Mouse (Mus musculus) hindbrain, embryonic 10.5 days (tissue): ENCODE measurements at regions not wholly inside any gene's neighbourhood (a gene's known extent, or its start where the extent isn't known, plus 50 kb on each side); places are given as distances from the start of the nearest gene placed in this dataset.

Source experiments
- DNase-seq: peaks from one replicate; pipeline ENCODE4 v3.0.0-alpha.2; 2017; ENCODE audit warnings: low spot score
- H3K27ac ChIP-seq: fragments of 300-500 bp; sonication (generic); 2 replicates; pipeline ENCODE4 v1.5.1; 2016; ENCODE audit warnings: mild to moderate bottlenecking, moderate library complexity
- H3K27me3 ChIP-seq: fragments of 300-500 bp; sonication (generic); 2 replicates; pipeline ENCODE4 v1.6.1; 2016; ENCODE audit warnings: mild to moderate bottlenecking; ENCODE audit not compliant: poor library complexity, insufficient read depth, severe bottlenecking
- H3K36me3 ChIP-seq: fragments of 300-500 bp; sonication (generic); 2 replicates; pipeline ENCODE4 v1.6.1; 2016; ENCODE audit warnings: mild to moderate bottlenecking, moderate library complexity
- H3K4me1 ChIP-seq: fragments of 300-500 bp; sonication (generic); replicated peaks from 2 replicates; pipeline ENCODE4 v1.6.1; 2016; ENCODE audit warnings: mild to moderate bottlenecking
- H3K4me3 ChIP-seq: fragments of 300-500 bp; sonication (generic); 2 replicates; pipeline ENCODE4 v1.5.1; 2016; ENCODE audit warnings: mild to moderate bottlenecking, moderate library complexity
- H3K9me3 ChIP-seq: fragments of 300-500 bp; sonication (generic); 2 replicates; pipeline ENCODE4 v1.6.1; 2016; ENCODE audit warnings: mild to moderate bottlenecking, moderate library complexity
- WGBS: fragments of 180-500 bp; shearing (Covaris S2); methylation state at CpG from one replicate; pipeline ENCODE4 v1.1.7; 2016; 5-methylcytosine and 5-hydroxymethylcytosine counted together

DNA sequence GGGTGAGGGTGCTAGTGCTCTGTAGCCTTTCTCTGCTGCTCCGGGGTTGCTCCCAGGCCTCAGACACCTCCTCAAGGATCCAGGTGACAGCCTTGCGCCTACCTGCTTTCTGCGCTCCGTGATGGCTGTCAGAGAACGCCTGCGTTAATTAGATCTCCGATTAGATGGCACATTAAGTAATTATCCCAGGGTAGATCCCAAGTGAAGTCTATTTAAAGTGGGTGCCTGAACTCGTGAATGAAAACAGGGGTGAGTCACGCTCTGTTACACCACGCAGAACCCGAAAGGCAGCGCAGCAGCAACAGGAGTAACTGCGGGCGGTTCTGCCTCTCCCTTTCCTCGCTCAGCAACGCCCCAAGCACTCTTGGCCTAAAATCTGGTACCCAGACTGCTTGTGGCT, 108.2 kb upstream of the Gm14444 start:
- no peaks in the 10 kb centered on the region for H3K27me3 ChIP-seq
- 87% methylated on average over 16 of the region's 16 CpGs for WGBS
- H3K36me3 ChIP-seq = no peaks in the 10 kb centered on the region
- peaks cover 12% of the 10 kb centered on the region; the same call in 1 of the 2 replicates for H3K4me1 ChIP-seq
- no peak for DNase-seq
- H3K4me3 ChIP-seq = no peak overlapping the region
- H3K9me3 ChIP-seq = no peaks in the 10 kb centered on the region
- 0 out of 2 replicates have a peak overlapping the region, but pooled peaks have one; percentile 29 for H3K27ac ChIP-seq

DNA sequence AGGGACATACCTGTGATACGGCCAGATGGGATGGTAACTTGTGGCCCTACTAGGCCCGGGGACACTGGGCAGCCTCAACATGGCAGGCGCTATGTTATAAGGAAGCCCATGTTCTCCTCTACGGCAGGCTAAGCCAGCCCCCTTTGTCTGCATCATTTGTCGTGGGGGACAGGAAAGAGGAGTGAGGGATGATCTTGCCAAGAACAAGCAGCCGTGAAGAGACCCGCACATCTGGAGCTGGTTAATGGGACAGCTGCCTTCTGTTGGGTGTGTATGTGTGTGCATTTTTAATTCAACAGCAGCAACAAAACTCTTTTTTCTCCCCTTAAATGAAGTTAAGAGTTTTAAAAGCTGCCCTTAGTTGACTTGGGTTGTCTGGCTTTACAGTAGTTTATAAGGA, 106.4 kb upstream of the Gm14444 start:
- H3K36me3 ChIP-seq = no peaks in the 10 kb centered on the region
- H3K4me1 ChIP-seq = peaks cover 12% of the 10 kb centered on the region; the same call in 1 of the 2 replicates
- H3K27ac ChIP-seq = peak overlapping the region; percentile 31
- 78% methylated on average over 7 of the region's 7 CpGs for WGBS
- no peaks in the 10 kb centered on the region for H3K27me3 ChIP-seq
- DNase-seq = no peak
- no peak overlapping the region for H3K4me3 ChIP-seq
- H3K9me3 ChIP-seq = no peaks in the 10 kb centered on the region

DNA sequence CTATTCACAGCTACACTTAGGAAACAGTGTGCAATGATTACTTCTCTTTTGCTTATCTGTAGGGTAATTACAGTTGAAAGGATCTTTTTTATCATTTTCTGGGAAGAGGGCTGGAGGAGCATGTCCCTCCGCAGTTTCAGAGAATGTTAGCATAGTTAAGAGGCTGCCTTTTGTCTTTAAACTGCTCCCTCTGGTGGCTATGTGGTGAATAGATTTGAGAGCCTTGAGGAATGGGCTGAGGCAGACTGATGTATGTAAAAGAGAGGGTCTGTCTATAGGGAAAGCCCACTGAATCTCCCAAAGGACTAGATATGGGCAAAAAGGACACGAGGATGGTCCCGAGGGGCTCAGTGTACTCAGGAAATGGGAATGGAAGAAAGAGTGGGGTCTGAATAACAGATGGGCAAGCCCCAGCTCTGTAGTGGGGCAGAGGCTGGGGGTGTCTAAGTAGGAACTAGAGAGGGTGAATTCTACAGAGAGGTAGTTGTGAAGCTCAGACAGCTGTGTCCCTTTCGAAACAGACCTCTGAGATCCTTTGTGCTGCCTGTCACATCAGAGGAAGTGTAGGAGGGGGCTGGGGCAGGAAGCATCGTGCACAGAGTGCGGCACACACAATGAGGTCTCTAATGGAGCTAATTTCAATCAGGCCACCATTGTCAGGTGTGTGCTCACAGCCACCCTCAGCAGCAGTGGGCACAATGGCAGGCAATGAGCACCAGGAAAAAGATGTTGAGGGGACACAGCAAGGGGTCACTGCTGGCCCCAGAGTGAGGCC, 104.0 kb upstream of the Gm14444 start:
- Histone ChIP-seq H3K9me3 (no peaks in the 10 kb centered on the region), H3K36me3 (no peaks in the 10 kb centered on the region), H3K4me1 (peaks cover 12% of the 10 kb centered on the region; the same call in 1 of the 2 replicates), H3K27me3 (no peaks in the 10 kb centered on the region), H3K27ac (no peak overlapping the region), H3K4me3 (no peak overlapping the region)
- peak; percentile 57 for DNase-seq
- whole genome bisulfite sequencing = 38% methylated on average over 6 of the region's 6 CpGs

DNA sequence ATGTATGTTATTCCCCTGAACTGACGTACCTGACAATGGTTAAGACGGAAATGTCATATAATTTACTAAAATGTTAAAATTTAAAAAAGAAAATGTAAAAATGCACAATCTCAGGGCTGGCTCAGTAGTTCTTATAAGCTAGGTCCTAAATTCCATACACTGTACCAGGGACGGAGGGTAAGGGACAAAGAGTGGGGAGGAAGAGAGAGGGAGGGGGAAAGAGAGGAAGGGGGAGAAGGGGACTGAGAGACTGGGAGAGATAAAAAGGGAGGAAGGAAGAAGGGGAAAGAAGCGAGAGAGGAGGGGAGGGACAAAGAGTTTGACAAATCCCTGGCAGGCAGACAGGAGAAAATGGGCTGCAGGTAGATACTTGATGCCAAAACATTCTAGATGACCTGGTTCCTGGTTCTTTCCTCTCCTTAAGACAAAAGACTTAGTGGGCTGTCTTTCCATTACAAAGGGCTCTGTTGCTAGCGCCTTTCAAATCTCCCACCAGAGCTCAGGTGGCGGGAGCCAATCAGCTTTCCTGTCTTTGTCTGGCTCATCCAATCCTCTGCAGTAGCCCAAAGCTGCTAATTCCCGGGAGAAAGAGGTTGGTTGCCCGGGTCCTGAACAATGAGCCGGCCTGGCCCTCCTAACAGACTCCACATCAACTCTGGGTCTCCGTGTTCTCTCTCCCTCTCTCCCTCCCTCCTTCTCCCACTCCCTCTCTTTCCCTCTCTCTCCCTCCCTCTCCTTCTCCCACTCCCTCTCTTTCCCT, 92.7 kb upstream of the Gm14444 start:
- Histone ChIP-seq H3K4me3 (peak overlapping the region; percentile 38), H3K27me3 (no peaks in the 10 kb centered on the region), H3K4me1 (peaks cover 50% of the 10 kb centered on the region), H3K27ac (peak overlapping the region; percentile 97), H3K36me3 (no peaks in the 10 kb centered on the region), H3K9me3 (no peaks in the 10 kb centered on the region)
- peak; percentile 90 for DNase-seq
- 13% methylated on average over 10 of the region's 10 CpGs for WGBS

DNA sequence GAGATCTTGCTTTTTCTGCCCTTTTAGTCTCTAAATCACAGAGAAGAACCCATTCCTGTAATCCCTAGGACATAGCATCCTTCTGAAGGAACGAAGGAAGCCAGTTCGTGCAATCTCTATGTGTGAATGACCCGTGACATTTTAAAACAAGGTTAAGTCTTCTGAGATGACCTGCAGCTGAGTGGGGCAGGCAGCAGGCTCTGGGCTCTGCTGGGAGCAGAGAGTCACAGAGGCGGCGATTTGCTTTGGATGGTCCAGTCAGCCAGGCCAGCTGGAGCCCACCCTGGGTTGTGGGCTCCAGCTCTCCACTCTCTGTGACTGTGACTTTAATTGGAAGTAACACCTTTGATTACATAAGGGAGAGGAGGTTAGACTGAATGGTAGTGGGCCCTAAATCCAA, 92.1 kb upstream of the Gm14444 start:
- no peaks in the 10 kb centered on the region for H3K36me3 ChIP-seq
- H3K4me1 ChIP-seq = peaks cover 50% of the 10 kb centered on the region
- no peaks in the 10 kb centered on the region for H3K9me3 ChIP-seq
- 2% methylated on average over 5 of the region's 5 CpGs for WGBS
- peak overlapping the region; percentile 38 for H3K4me3 ChIP-seq
- H3K27ac ChIP-seq = peak overlapping the region; percentile 97
- no peaks in the 10 kb centered on the region for H3K27me3 ChIP-seq
- DNase-seq = peak; percentile 64

DNA sequence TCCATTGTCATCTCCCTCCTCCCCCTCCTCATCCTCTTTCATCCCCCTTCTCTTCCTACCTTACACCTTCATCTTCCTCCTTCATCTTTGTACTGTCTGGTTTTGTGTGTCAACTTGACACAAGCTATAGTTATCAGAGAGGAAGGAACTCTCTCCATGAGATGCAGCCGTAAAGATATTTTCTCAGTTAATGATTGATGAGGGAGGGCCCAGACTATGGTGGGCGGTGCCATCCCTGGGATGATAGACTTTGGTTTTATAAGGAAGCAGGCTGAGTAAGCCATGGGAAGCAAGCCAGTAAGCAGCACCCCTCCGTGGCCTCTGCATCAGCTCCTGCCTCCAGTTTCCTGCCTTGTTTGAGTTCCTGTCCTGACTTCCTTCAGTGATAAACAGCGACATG, 87.8 kb upstream of the Gm14444 start:
- Histone ChIP-seq H3K4me3 (no peak overlapping the region), H3K27ac (no peak overlapping the region), H3K4me1 (peaks cover 27% of the 10 kb centered on the region), H3K9me3 (no peaks in the 10 kb centered on the region), H3K27me3 (no peaks in the 10 kb centered on the region), H3K36me3 (no peaks in the 10 kb centered on the region)
- WGBS = 79% methylated on average over 4 of the region's 4 CpGs
- no peak for DNase-seq

DNA sequence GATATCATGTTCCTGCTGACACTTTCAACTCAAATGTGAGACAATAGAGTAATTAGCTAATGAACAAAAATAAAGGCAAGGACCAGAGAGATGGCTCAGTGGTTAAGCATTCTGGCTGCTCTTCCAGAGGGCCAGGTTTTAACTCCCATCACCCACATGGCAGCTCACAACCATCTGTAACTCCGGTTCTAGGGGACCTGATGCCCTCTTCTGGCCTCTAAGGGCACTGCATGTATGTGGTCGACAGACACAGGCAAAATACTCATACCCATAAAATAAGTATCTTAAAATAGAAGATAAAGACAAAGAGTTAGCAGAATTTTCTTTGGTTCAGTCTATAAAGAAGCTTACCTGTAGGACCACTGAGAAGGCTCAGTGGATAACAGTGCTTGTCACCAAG, 80.3 kb upstream of the Gm14444 start:
- no peak overlapping the region for H3K27ac ChIP-seq
- no peaks in the 10 kb centered on the region for H3K36me3 ChIP-seq
- 72% methylated on average over 2 of the region's 2 CpGs for WGBS
- peaks cover 6% of the 10 kb centered on the region for H3K4me1 ChIP-seq
- no peaks in the 10 kb centered on the region for H3K9me3 ChIP-seq
- H3K4me3 ChIP-seq = no peak overlapping the region
- no peak for DNase-seq
- H3K27me3 ChIP-seq = no peaks in the 10 kb centered on the region

DNA sequence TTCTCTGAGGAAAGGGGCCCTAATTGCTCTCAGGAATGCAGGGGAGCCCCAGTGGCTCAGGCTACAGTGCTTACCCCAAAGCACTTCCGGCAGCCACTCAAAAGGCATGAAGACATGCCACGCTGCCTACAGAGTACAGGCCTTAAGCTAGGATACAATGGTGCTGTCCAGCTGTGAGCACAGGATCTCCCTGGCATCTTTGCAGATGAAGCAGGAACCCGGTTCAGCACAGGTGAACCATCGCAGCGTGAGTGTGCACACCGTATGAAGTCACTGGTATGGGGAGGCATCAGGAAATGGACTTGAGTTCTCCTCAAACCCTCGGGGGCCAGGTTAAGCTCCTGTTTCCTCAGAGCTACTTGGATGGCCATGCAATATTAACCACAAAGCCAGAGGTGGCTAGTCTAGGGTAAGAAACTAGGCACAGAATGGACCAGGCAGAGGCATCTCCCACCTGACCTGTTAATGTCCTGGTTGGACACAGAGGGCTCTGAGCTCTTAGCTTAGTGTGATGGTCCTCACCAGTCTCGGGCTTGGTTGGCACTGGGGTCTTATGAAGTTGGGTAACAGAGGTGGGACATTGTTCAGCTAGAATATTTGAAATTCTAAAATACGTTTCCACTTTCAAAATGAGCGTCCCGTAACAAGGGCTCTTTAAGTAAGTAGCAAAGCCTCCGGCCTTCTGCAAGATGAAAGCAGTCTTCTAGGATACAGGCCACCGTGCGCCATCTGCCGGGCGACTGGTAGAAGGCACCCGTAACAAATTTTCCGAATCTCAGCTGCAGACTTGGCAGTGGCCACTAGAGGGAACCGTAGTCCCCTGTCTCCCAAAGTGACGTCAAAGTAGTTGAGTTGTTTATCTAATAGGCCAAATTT, 77.7 kb upstream of the Gm14444 start:
- Histone ChIP-seq H3K4me3 (no peak overlapping the region), H3K4me1 (peaks cover 6% of the 10 kb centered on the region), H3K27me3 (no peaks in the 10 kb centered on the region), H3K36me3 (no peaks in the 10 kb centered on the region), H3K9me3 (no peaks in the 10 kb centered on the region), H3K27ac (0 out of 2 replicates have a peak overlapping the region, but pooled peaks have one; percentile 3)
- peak; percentile 89 for DNase-seq
- WGBS = 39% methylated on average over 20 of the region's 20 CpGs

DNA sequence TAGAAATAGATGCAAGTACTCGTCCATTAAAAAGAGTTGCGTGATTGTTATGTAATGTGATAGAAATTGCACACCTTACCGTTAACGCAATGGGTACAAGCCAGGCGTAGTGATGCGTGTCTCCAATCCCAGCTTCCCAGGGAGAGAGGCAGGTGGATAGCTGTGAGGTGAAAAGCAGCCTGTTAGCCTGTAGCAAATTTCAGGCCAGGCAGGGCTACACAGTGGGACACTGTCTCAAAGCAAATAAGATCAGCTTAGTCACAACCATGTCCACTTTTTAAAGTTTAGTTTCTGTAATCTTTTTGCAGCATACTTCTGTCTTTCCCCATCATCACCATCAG, 77.1 kb upstream of the Gm14444 start:
- DNase-seq = no peak
- H3K9me3 ChIP-seq = no peaks in the 10 kb centered on the region
- no peak overlapping the region for H3K4me3 ChIP-seq
- H3K27me3 ChIP-seq = no peaks in the 10 kb centered on the region
- no peaks in the 10 kb centered on the region for H3K36me3 ChIP-seq
- H3K27ac ChIP-seq = no peak overlapping the region
- 16% methylated on average over 6 of the region's 6 CpGs for WGBS
- peaks cover 6% of the 10 kb centered on the region for H3K4me1 ChIP-seq

DNA sequence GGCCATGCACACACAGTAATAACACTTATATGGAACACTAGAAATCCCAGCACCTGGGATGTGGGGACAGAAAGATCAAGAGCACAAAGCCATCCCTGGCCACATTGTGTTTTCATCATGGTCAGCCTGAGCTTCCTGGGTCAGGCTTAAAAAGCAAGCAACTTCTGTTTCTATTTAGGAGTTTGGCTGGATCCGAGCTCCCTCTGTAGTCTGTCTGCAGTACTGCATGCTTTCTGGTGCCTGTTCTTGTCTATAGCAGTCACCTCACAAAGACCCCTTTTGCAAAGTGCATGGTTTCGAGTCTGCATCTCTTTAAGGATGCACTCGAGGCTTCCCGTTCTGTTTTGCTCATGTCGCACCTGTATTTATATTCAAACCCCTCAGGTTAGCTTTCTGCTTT, 73.4 kb upstream of the Gm14444 start:
- no peak overlapping the region for H3K27ac ChIP-seq
- no peaks in the 10 kb centered on the region for H3K27me3 ChIP-seq
- H3K4me1 ChIP-seq = peaks cover 6% of the 10 kb centered on the region
- H3K36me3 ChIP-seq = no peaks in the 10 kb centered on the region
- whole genome bisulfite sequencing = 36% methylated on average over 5 of the region's 5 CpGs
- H3K4me3 ChIP-seq = no peak overlapping the region
- H3K9me3 ChIP-seq = no peaks in the 10 kb centered on the region
- DNase-seq = peak; percentile 53

DNA sequence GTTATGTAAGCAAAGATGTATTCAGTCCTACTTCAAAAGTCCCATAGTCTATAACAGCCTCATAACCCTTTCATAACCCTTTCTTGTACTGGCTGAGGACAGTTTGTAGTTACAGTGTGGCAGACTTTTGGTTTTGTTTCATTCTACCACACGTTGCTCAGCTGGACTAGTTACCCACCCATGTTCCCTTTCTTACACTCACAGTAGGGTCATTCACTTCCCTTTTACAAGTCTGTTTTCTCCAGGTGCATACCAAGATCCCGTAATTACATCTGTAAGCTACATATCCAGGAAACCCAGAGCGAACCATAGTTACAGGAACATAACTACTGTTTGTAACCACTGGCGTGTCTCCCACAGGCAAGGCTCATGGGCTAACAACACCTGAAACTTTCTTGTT, 72.1 kb upstream of the Gm14444 start:
- no peaks in the 10 kb centered on the region for H3K9me3 ChIP-seq
- DNase-seq = no peak
- H3K4me3 ChIP-seq = no peak overlapping the region
- WGBS = 89% methylated on average over 4 of the region's 4 CpGs
- no peak overlapping the region for H3K27ac ChIP-seq
- H3K4me1 ChIP-seq = no peaks in the 10 kb centered on the region
- H3K36me3 ChIP-seq = no peaks in the 10 kb centered on the region
- no peaks in the 10 kb centered on the region for H3K27me3 ChIP-seq

DNA sequence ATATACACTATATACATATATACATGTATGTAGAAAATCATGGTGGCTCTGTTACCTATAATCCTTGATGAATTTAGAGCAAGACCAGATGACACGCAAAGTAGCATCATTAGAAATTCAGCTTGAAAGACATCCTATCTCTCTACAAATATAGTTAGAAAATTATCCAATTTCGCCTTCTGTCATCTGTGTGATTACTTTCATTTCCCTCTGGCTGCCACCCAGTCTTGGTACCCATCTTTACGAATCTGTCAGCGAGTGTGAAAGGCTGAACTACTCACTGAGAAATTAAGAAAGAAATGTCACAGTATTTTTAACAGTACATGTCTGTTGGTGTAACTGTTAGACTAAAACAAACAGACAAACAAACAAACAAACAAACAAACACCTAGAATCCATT, 67.8 kb upstream of the Gm14444 start:
- Histone ChIP-seq H3K9me3 (no peaks in the 10 kb centered on the region), H3K36me3 (no peaks in the 10 kb centered on the region), H3K27ac (no peak overlapping the region), H3K4me1 (no peaks in the 10 kb centered on the region), H3K27me3 (no peaks in the 10 kb centered on the region), H3K4me3 (no peak overlapping the region)
- no peak for DNase-seq
- 89% methylated on average over 4 of the region's 4 CpGs for WGBS

DNA sequence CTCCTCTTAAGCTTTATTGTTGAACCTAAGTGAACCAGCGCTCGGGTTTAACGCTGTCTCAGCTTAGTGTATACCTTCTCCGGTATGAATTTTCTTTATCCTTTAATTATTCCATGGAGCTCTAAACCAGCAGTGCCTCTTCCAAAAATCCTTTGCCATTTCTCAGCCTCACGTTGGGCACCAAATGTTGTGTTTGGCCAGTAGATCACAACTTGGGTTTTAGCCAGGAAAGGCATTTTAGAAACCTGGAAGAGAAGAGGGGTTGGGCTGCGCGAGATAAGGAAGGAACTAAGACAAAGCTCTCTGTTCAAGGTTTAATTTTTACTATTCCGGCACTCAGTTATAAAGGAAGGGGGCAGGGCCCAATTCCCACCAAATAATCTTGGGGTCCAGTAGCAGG, 61.9 kb upstream of the Gm14444 start:
- H3K4me1 ChIP-seq = no peaks in the 10 kb centered on the region

More for the DNA sequence above, 61.9 kb upstream of the Gm14444 start:
- H3K36me3 ChIP-seq = no peaks in the 10 kb centered on the region
- no peak overlapping the region for H3K4me3 ChIP-seq
- H3K27ac ChIP-seq = no peak overlapping the region
- no peaks in the 10 kb centered on the region for H3K9me3 ChIP-seq
- H3K27me3 ChIP-seq = no peaks in the 10 kb centered on the region
- 87% methylated on average over 8 of the region's 8 CpGs for WGBS
- no peak for DNase-seq
